Mouse (Mus musculus) left cerebral cortex, adult 18-20 months (tissue): Measurements from ENCODE around the gene Edc3. TPM values are rescaled to one million over a fixed set of nuclear protein-coding genes. Genes with fewer than 3 reads are reported as not detected.
A peak's percentile ranks its signal among the peaks of the same experiment; 100 is the strongest.
"Not testable (repeated sequence)": the region's sequence is repeated elsewhere in the genome, so short reads cannot be mapped to it uniquely, and the experiment has no call there.

Source experiments
- DNase-seq, 2 experiments: peaks; one replicate each; pipeline ENCODE4 v3.0.0; 2021 to 2022; ENCODE audit warnings: low spot score in 2 of 2, mixed read lengths in 1 of 2
- total RNA-seq, 2 experiments: library from RNA; stranded (reverse); gene quantifications; 2 replicates each; pipeline ENCODE4 v1.2.3; 2021

Gene Edc3
- total RNA-seq, 2 experiments from 2014 or later = 15.2 to 16.0 TPM

- DNase-seq = peak; percentile 14 to 24
Measured at GRCm38 (mm10) chr9:57698466-57699150, 9.7 kb upstream of the Edc3 start.

GRCm38 (mm10) chr9:57706496-57706895 lies 1.8 kb upstream of the Edc3 start:
- DNase-seq = no peak

GRCm38 (mm10) chr9:57708720-57709274 lies 457 bp downstream of the Edc3 start:
- DNase-seq = peak; percentile 45 to 66

- not testable (repeated sequence) for DNase-seq
Measured at GRCm38 (mm10) chr9:57710214-57710613, 1.9 kb downstream of the Edc3 start.

- no peak for DNase-seq
Measured at GRCm38 (mm10) chr9:57712194-57712593, 3.9 kb downstream of the Edc3 start.

DNA sequence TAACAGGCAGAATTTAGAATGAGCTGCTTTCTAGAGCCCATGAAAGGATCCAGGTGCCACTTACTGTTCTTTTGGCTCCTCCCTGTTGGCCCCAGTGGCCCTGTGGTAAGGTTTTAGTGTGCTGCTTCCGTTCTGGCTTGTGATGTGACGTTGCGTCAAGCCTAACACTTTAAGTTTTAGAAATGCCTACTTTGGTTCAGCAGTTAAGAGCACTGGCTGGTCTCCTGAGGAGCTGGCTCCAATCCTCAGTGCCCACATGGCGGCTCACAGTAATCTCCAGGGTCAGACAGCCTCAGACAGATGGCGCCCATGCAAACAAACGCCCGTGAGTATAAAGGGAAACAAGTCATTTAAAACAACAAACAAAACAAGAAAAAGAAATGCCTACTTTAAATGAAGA lies 10.1 kb downstream of the Edc3 start:
- no peak for DNase-seq

DNA sequence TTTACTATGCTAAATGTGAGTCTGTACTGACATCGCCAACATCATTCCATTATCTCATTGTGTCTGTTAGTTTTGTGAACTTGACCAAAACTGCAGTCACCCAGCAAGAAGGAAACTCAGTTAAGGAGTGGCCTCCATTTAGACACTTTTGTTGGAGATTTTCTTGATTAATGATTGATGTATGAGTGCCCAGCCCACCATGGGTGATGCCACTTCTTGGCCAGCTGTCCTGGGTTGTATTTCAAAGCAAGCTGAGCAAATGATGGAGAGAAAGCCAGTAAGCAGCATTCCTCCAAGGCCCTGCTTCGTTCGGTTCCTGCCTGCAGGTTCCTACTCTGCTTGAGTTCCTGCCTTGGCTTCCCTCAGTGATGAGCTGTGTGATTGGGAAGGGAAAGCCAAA lies 12.4 kb downstream of the Edc3 start:
- DNase-seq = no peak

DNA sequence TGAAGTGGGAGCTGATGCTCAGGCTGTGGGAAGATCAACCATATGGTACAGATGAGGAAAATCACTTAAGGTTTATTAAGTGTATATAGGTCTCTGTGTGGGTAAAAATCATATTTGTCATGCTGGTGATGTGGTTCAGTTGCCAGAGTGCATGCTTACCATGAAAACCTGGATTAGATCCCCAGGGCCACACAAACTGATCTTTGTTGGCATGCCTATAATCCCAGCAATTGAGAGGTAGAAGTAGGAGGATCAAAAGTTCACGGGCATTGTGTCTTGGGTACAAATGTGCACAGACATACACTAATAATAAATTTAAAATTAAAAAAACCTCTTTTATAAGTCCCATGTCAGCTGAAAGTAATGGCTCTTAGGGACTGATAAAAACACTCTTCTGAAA lies 14.0 kb downstream of the Edc3 start:
- DNase-seq = no peak

GRCm38 (mm10) chr9:57723315-57723715 lies 15.0 kb downstream of the Edc3 start:
- DNase-seq = peak; percentile 38 to 52

- no peak for DNase-seq
Measured at GRCm38 (mm10) chr9:57723796-57724195, 15.5 kb downstream of the Edc3 start.

- no peak for DNase-seq
Measured at GRCm38 (mm10) chr9:57724701-57725100, 16.4 kb downstream of the Edc3 start.

- no peak for DNase-seq
Measured at GRCm38 (mm10) chr9:57728312-57728711, 20.0 kb downstream of the Edc3 start.

DNA sequence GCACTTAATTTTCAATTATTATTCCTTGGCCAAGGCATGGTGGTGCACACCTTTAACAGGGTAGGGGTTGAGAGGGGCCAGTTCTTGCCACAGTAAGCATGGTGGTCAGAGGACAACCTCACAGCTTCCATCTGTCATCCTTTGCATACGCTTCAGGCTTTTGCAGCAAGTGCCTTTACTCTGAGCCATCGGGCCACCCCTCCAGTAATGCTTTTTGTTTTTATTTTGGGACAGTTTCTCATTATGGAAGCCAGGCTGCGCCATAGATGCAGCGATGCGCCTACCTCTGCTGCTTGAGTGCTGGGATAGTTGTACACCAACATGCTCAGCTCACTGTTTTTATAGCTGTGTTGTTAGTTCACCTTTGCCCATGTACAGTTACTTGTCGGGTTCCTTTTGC lies 25.3 kb downstream of the Edc3 start:
- no peak for DNase-seq

DNA sequence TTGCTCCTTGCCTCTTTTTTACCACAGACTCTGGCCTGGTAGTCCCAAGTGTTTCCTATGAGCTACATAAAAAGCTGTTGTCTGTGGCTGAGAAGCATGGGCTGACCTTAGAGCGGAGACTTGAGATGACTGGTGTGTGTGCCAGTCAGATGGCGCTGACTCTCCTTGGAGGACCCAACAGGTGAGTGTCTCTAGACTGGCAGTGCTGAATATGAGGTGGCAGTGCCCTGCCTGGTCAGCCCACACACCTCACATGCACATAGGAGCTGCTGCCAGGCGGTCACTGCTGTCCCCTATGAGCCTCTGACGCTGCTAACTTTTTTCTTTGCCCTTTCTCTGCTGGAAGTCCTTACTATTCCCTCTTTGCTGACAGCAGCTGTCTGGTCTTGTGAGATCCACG lies 31.5 kb downstream of the Edc3 start:
- no peak for DNase-seq

- peak in 1 of 2 experiments; percentile 47 for DNase-seq
Measured at GRCm38 (mm10) chr9:57744462-57745091, 36.2 kb downstream of the Edc3 start.

DNA sequence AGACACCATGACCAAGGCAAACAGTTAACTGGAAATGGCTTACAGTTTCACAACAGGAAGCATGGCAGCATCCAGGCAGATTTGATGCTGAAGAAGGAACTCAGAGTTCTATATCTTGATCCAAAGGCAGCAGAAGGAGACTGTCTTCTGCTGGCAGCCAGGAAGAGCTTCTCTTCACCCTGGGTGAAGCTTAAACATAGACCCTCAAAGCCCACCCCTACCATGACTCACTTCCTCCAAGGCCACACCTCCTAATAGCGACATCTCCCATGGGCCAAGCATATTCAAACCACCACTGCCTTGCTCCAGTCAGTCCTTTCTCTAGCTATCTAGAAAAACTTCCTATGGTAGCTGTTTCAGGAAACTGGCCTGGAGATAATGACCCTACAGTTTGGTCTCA lies 38.7 kb downstream of the Edc3 start:
- DNase-seq = no peak

DNA sequence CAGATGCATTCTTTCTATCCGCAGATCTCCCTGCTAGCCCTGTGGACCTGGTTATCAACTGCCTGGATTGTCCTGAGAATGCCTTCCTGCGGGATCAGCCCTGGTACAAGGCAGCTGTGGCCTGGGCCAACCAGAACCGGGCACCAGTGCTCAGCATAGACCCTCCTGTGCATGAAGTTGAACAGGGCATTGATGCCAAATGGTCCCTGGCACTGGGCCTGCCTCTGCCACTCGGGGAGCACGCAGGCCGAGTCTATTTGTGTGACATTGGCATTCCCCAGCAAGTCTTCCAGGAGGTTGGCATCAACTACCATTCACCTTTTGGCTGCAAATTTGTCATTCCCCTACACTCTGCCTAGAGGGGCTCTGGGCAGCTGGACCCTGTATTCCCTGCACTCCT lies 39.8 kb downstream of the Edc3 start:
- no peak for DNase-seq

GRCm38 (mm10) chr9:57748831-57749230 lies 40.5 kb downstream of the Edc3 start:
- no peak for DNase-seq

- no peak for DNase-seq
Measured at GRCm38 (mm10) chr9:57750901-57751300, 42.6 kb downstream of the Edc3 start.

GRCm38 (mm10) chr9:57757578-57757977 lies 49.2 kb downstream of the Edc3 start:
- no peak for DNase-seq

GRCm38 (mm10) chr9:57758528-57758927 lies 50.2 kb downstream of the Edc3 start:
- peak in 1 of 2 experiments; percentile 40 for DNase-seq

GRCm38 (mm10) chr9:57759289-57759688 lies 50.9 kb downstream of the Edc3 start:
- DNase-seq = peak; percentile 66
